Mouse (Mus musculus): ENCODE results near the gene Rnf157. TPM values are rescaled to one million over a fixed set of nuclear protein-coding genes. Genes with fewer than 3 reads are reported as not detected.

Gene Rnf157
- polyA plus RNA-seq, 1 experiment from 2014 or later, result 85.4 TPM

DNA sequence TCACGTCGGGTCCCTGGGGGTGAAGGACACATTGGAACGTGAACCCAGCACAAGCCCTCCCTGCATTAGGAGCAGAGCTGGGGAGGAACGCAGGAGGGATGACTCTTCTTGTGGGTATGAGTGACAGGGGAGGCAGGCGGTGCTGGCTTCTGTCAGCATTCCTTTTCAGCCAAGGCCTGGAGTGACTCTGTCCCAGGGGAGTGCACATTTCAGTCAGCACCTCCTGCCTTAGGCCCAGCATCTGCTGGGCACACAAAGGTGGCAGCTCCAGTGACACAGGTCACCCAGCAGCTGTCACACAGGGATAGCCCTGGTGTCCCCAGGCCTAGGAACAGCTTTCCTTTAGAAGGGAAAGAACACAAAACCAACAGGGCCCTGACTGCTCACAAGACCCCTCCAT lies 64.9 kb downstream of the Rnf157 start:
- Histone ChIP-seq H3K36me3 (peaks cover 79% of the 10 kb centered on the region), H3K4me3 (replicated peaks) (no peak overlapping the region), H3K4me1 (no peaks in the 10 kb centered on the region), H3K27me3 (replicated peaks) (no peaks in the 10 kb centered on the region), H3K4me2 (no peak overlapping the region), H3K9me3 (replicated peaks) (no peaks in the 10 kb centered on the region), H3K27ac (replicated peaks) (no peak overlapping the region), H3K9ac (replicated peaks) (no peak overlapping the region)
- ATAC-seq (ENCODE audit: low FRiP score), result no peak
- 81% methylated on average over 5 of the region's 5 CpGs for WGBS

DNA sequence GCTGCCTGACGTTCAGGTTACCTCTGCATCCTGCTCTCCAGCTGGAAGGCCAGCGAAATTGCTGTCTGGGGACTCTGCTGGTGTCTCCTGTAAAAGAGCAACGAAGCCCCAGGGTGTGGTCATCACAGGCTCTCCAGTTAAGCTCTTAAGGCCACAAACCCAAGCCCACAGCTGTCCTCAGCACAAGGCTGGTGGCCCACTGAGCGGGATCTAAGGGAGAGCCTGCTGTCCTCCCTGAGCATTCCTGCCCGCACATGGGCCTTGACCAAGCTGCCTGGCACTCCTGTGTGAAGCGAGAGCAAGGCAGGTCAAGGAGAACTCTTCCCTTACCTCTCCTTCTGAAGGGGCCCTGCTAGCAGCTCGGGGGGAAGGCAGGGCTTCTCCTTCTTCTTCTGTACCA lies 65.8 kb downstream of the Rnf157 start:
- H3K4me2 ChIP-seq, result no peak overlapping the region
- no peaks in the 10 kb centered on the region for H3K9me3 ChIP-seq (replicated peaks)
- H3K27me3 ChIP-seq (replicated peaks), result no peaks in the 10 kb centered on the region
- WGBS, result 80% methylated on average over 7 of the region's 7 CpGs
- H3K9ac ChIP-seq (replicated peaks), result no peak overlapping the region
- no peak overlapping the region for H3K4me3 ChIP-seq (replicated peaks)
- H3K4me1 ChIP-seq, result peaks cover 8% of the 10 kb centered on the region
- H3K27ac ChIP-seq (replicated peaks), result no peak overlapping the region
- peaks cover 76% of the 10 kb centered on the region for H3K36me3 ChIP-seq
- no peak for ATAC-seq (ENCODE audit: low FRiP score)

DNA sequence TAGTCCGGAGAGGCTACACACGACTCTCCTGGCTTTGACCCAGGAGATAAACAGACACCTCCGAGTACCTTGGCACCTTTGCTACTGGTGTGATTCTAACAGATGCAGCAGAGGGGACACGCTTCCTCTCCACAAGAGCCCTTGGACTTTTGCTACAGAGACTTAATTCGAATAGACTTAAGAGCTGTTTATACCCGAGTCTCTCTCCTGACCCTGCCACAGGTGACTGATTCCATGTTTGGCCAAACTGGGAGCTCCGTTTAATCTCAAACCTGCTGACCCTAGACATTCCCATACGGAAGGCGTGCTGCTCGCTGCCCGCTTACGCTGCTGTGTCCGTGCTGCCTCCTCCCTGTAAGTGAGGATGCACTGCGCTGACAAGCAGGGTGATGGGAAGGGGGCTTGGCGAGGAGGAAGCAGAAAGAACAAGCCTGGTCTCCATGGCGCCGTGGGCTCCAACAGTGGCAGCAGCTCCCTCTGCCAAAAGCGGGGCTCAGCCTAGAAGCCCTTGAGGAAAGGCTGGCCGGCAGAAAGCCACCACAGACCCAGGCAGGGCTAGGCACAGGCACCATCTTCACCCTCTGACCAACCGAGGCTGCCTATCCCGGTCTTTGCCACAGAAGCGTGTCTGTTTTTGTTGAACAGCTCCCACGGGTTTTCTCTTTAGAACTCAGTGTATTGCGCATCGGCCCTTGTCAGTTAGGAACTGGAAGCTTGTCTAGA lies 70.6 kb downstream of the Rnf157 start:
- Histone ChIP-seq H3K4me2 (no peak overlapping the region), H3K36me3 (peaks cover 50% of the 10 kb centered on the region), H3K9me3 (replicated peaks) (no peaks in the 10 kb centered on the region), H3K4me3 (replicated peaks) (no peak overlapping the region), H3K9ac (replicated peaks) (no peak overlapping the region), H3K27ac (replicated peaks) (peak overlapping the region; percentile 58), H3K27me3 (replicated peaks) (0 out of 2 replicates have a peak, but pooled peaks cover 3% of the 10 kb centered on the region), H3K4me1 (peaks cover 10% of the 10 kb centered on the region)
- 70% methylated on average over 25 of the region's 25 CpGs for WGBS
- 0 out of 2 replicates have a peak, but pooled peaks have one; percentile 61 for ATAC-seq (ENCODE audit: low FRiP score)

DNA sequence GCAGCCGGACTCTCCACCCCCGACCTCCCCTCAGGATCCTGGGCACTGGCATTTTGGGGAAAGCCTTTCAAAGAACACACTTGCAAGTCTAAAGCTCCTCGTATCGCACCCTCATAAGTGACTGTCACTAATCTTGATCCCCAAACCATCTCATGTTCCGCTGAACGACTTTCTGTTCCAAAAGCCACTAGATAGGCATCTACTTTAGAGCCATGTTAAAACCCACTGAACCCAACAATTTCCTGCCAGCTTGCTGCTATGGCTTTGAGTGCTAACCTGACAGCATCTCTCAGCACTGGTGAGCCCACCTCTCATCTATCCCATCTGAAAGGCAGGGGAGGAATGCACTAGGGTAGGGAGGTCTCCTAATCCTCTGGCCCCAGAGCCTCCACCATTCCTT lies 75.3 kb downstream of the Rnf157 start:
- 75% methylated on average over 6 of the region's 6 CpGs for WGBS
- Histone ChIP-seq H3K4me1 (peaks cover 51% of the 10 kb centered on the region), H3K27ac (replicated peaks) (no peak overlapping the region), H3K4me3 (replicated peaks) (no peak overlapping the region), H3K4me2 (no peak overlapping the region), H3K9me3 (replicated peaks) (no peaks in the 10 kb centered on the region), H3K36me3 (peaks cover 11% of the 10 kb centered on the region; the same call in 1 of the 2 replicates), H3K27me3 (replicated peaks) (peaks cover 24% of the 10 kb centered on the region), H3K9ac (replicated peaks) (no peak overlapping the region)
- no peak for ATAC-seq (ENCODE audit: low FRiP score)

DNA sequence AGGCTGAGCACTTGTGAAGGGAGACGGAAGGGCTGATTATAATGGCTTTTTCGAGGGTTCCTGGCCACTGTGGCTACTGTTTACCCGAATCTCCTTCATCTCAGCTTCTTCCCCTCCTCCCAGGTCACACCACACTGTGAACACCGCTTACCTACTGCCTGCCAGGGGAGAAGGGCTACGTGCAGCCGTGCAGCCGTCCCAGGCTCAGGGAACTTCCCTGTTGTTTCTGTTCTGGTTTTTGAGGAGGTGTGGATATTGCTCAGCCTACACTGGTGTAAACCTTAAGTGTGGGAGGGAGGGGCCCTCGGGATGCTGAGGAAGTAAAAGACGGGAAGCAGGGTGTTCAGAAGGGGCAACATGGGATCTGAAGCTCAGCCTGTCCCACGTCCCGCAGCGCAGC lies 75.8 kb downstream of the Rnf157 start:
- peaks cover 51% of the 10 kb centered on the region for H3K4me1 ChIP-seq
- peaks cover 10% of the 10 kb centered on the region; the same call in 1 of the 2 replicates for H3K36me3 ChIP-seq
- no peak for ATAC-seq (ENCODE audit: low FRiP score)
- no peak overlapping the region for H3K27ac ChIP-seq (replicated peaks)
- WGBS, result 61% methylated on average over 12 of the region's 12 CpGs
- no peaks in the 10 kb centered on the region for H3K9me3 ChIP-seq (replicated peaks)
- peaks cover 24% of the 10 kb centered on the region for H3K27me3 ChIP-seq (replicated peaks)
- H3K9ac ChIP-seq (replicated peaks), result no peak overlapping the region
- no peak overlapping the region for H3K4me3 ChIP-seq (replicated peaks)
- no peak overlapping the region for H3K4me2 ChIP-seq

DNA sequence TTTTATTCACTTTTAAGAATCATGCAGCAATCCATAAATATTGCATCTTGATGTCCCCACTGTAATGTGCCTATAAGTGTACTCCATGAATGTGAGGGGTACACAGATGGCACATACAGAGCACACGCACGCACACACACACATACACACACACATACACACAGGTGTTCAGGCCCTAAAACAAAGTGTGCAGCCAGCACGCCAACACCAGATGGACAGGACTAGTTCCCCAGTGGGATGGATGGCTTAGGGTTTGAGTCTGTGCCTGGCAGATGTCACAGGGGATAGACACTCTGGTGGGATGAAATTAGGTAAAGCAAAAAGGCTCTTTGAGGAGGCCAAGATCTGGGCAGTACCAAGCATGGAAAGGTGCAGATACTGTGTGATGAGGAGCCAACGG lies 76.4 kb downstream of the Rnf157 start:
- H3K27ac ChIP-seq (replicated peaks), result peak overlapping the region; percentile 76; the same call in 1 of the 2 replicates
- H3K4me1 ChIP-seq, result peaks cover 52% of the 10 kb centered on the region
- H3K36me3 ChIP-seq, result peaks cover 6% of the 10 kb centered on the region; the same call in 1 of the 2 replicates
- peak overlapping the region; percentile 99 for H3K4me2 ChIP-seq
- no peak overlapping the region for H3K4me3 ChIP-seq (replicated peaks)
- WGBS, result 77% methylated on average over 4 of the region's 4 CpGs
- H3K27me3 ChIP-seq (replicated peaks), result peaks cover 24% of the 10 kb centered on the region
- ATAC-seq (ENCODE audit: low FRiP score), result no peak
- H3K9me3 ChIP-seq (replicated peaks), result no peaks in the 10 kb centered on the region
- no peak overlapping the region for H3K9ac ChIP-seq (replicated peaks)

DNA sequence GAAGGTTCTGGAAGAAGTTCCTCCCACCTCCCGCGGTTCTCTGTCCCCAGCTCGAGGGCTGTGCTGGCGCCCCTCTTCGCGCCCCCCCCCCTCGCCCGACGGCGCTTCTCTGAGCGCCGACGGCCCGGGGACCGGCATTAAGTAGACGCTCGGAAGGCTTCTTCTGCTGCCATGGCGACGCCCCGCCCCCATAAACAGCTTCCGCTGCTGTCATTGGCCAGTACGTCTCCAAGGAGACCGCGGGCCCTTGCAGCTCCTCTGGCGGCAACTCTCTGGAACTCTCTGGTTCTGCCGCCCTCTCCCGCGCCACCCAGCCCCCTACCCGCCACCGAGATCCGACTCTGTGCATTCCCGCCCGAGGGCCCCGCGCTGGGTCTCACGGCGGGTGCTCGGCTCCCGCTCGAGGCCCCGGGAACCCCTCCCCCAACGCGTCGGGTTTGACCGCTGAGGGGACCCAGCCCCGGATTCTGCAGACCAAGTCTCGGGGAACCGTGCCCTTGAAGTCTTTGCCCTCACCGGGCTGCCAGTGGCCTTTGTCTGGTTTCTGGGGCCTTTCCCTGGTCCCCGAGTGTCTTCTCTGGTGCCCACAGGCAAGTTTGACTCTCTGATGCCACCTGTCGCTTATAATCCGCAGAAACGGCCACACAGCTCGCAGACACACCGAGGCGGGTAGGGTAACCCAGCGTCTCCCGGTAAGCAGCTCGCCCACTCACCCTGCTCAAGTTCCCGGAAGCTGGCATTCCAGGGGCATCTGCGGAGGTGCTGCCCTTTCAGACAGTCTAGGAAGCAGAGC lies 77.4 kb downstream of the Rnf157 start, which contains the start of gene Foxj1:
TSS of gene Foxj1 (minus strand) at position 156 of the 793 bp plus-strand sequence.
- peak within 1 kb of the TSS; percentile 99 for H3K4me2 ChIP-seq
- peak within 1 kb of the TSS; percentile 76 for H3K27ac ChIP-seq (replicated peaks)
- ATAC-seq (ENCODE audit: low FRiP score), result peak; percentile 92
- H3K9ac ChIP-seq (replicated peaks), result peak within 1 kb of the TSS; percentile 54
- H3K9me3 ChIP-seq (replicated peaks), result no peaks in the 10 kb centered on the region
- WGBS, result under 1% methylated on average over 57 of the region's 61 CpGs
- peaks cover 24% of the 10 kb centered on the region for H3K27me3 ChIP-seq (replicated peaks)
- peak within 1 kb of the TSS; percentile 57 for H3K4me3 ChIP-seq (replicated peaks)
- peaks cover 6% of the 10 kb centered on the region; the same call in 1 of the 2 replicates for H3K36me3 ChIP-seq
- peaks cover 52% of the 10 kb centered on the region for H3K4me1 ChIP-seq

DNA sequence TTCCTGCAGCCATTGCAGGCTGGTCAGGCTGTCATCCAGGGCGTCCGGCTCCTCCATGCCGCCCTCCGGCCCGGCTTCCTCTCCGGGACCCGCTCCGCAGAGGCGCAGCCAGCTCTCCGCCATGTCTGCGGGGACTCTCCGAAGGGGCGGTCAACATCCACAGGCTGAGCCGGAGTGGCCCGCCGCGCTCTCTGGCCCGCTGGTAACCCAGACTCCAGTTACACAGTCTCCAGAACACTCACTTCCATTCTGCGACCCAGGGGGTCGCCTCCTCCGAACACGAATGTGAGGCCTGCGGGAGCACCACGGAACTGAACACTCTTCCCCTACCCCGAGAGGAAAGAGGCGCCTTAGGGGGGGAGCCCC lies 78.4 kb downstream of the Rnf157 start:
- Histone ChIP-seq H3K4me2 (peak overlapping the region; percentile 99), H3K4me1 (peaks cover 61% of the 10 kb centered on the region), H3K36me3 (peaks cover 6% of the 10 kb centered on the region; the same call in 1 of the 2 replicates), H3K9me3 (replicated peaks) (no peaks in the 10 kb centered on the region), H3K9ac (replicated peaks) (0 out of 2 replicates have a peak overlapping the region, but pooled peaks have one; percentile 3), H3K27me3 (replicated peaks) (peaks cover 24% of the 10 kb centered on the region), H3K4me3 (replicated peaks) (peak overlapping the region; percentile 57), H3K27ac (replicated peaks) (no peak overlapping the region)
- WGBS, result 5% methylated on average over 26 of the region's 26 CpGs
- ATAC-seq (ENCODE audit: low FRiP score), result no peak

DNA sequence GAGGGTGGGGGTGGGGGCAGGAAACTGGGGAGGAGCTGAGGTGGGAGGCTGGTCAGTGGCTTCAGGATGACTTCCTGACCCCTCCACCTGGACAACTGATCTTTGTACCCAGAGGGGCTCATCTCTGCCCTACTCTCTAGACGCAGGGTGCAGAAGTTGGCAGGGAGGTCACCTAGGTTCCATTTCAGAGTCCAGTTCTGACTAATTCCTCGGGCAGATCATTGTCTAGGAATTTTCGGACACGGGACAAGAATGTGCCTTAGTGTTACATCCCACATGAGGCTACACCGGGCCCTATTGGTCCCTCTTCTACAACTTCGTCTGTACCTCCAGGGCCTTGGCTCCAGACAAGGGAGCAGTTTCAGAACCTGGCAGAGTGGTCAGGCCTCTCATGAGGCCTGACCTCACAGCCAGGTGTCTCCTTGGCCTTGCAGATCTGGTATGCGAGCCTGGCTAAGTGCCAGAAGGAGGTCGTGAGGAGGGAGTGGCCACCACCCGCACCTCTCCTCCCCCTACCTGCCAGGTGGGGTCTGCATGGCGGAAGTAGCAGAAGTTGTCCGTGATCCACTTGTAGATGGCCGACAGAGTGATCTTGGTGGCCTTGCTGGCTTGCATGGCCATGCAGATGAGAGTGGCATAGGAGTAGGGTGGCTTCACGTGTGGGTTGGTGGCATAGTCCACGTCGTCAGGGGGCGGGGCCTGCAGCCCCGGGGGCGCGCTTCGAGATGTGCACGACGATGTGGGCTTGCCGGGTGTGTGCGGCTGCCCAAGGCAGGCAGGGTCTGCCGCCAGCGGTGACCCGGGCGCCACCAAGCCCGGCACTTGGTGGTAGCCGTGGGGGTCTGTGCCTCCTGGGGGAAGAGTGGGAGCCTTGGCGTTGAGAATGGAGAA lies 79.1 kb downstream of the Rnf157 start:
- H3K4me3 ChIP-seq (replicated peaks), result peak overlapping the region; percentile 57
- peaks cover 24% of the 10 kb centered on the region for H3K27me3 ChIP-seq (replicated peaks)
- no peaks in the 10 kb centered on the region for H3K9me3 ChIP-seq (replicated peaks)
- H3K36me3 ChIP-seq, result no peaks in the 10 kb centered on the region
- H3K4me2 ChIP-seq, result peak overlapping the region; percentile 99
- WGBS, result 24% methylated on average over 31 of the region's 31 CpGs
- no peak overlapping the region; the same call in 1 of the 2 replicates for H3K27ac ChIP-seq (replicated peaks)
- no peak overlapping the region for H3K9ac ChIP-seq (replicated peaks)
- ATAC-seq (ENCODE audit: low FRiP score), result no peak
- H3K4me1 ChIP-seq, result peaks cover 66% of the 10 kb centered on the region

DNA sequence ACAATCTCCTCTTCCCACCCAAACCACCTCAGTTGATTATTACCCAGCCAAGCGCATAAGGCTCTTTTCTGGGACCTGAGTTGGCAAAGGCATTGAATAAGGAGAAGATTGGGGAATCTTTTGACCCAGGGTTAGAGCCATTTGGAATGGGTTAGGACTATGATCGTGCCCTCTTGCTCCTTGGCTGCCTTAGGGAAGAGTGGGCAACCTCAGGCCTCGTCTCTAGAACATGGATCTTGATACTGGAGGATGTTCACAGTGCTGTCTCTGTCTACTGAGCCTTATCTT lies 79.9 kb downstream of the Rnf157 start:
- ATAC-seq (ENCODE audit: low FRiP score), result no peak
- Histone ChIP-seq H3K4me3 (replicated peaks) (no peak overlapping the region), H3K27me3 (replicated peaks) (peaks cover 23% of the 10 kb centered on the region), H3K9ac (replicated peaks) (no peak overlapping the region), H3K36me3 (no peaks in the 10 kb centered on the region), H3K4me1 (peaks cover 66% of the 10 kb centered on the region), H3K9me3 (replicated peaks) (no peaks in the 10 kb centered on the region), H3K4me2 (peak overlapping the region; percentile 99; the same call in 1 of the 2 replicates), H3K27ac (replicated peaks) (peak overlapping the region; percentile 37; the same call in 1 of the 2 replicates)
- WGBS, result 60% methylated on average over 3 of the region's 3 CpGs

Data from neural tube, embryonic 15.5 days (tissue).